Mouse (Mus musculus): ENCODE results near the gene Gm26741. TPM values are rescaled to one million over a fixed set of nuclear protein-coding genes. Genes with fewer than 3 reads are reported as not detected.

The Gm26741 gene
- polyA plus RNA-seq, 1 experiment: not detected

- no peak for TF ChIP-seq SRF (IDR thresholded peaks at IDR 0.05; ENCODE audit: control insufficient read depth, insufficient read length, low read depth)
- TF ChIP-seq POLR2AphosphoS2 (IDR thresholded peaks at IDR 0.05; ENCODE audit: insufficient read length, low read depth): no peak
- no peak for TF ChIP-seq MYOD1 (IDR thresholded peaks at IDR 0.05; ENCODE audit: control insufficient read depth in 1 of 3, insufficient read length in 2 of 3, low read depth in 2 of 3)
- TF ChIP-seq CEBPB (IDR thresholded peaks at IDR 0.05; ENCODE audit: insufficient read depth, poor library complexity, severe bottlenecking): no peak
- no peak for TF ChIP-seq E2F4 (IDR thresholded peaks at IDR 0.05; ENCODE audit: insufficient read depth)
- TF ChIP-seq TCF12 (IDR thresholded peaks at IDR 0.05; ENCODE audit: insufficient read depth, poor library complexity, severe bottlenecking): no peak
- no peak for TF ChIP-seq MYOG (IDR thresholded peaks at IDR 0.05; ENCODE audit: control insufficient read depth in 1 of 3, insufficient read depth in 1 of 3, insufficient read length in 2 of 3, low read depth in 2 of 3)
- TF ChIP-seq REST (IDR thresholded peaks at IDR 0.05; ENCODE audit: insufficient read depth, insufficient read length): no peak
- TF ChIP-seq USF1 (IDR thresholded peaks at IDR 0.05; ENCODE audit: low read depth): no peak
- no peak for TF ChIP-seq POLR2A (IDR thresholded peaks at IDR 0.05; ENCODE audit: insufficient read length, low read depth)
- TF ChIP-seq MAX (IDR thresholded peaks at IDR 0.05; ENCODE audit: low read depth): no peak
- no peak for TF ChIP-seq TCF3 (IDR thresholded peaks at IDR 0.05; ENCODE audit: insufficient read length, low read depth)
- H3ac ChIP-seq (ENCODE audit: control insufficient read depth, insufficient read length): no peak overlapping the region
- no peaks in the 10 kb centered on the region for H3K36me3 ChIP-seq (ENCODE audit: control insufficient read depth, insufficient read depth)
- peaks cover 64% of the 10 kb centered on the region for H3K79me2 ChIP-seq (ENCODE audit: control insufficient read depth, insufficient read depth)
- H3K27me3 ChIP-seq (ENCODE audit: control insufficient read depth, insufficient read depth, insufficient read length): no peaks in the 10 kb centered on the region
- H3K4me3 ChIP-seq: no peak overlapping the region
- no peak overlapping the region for H3K4me2 ChIP-seq (ENCODE audit: low read depth)
Observed at GRCm38 (mm10) chr10:52373834-52374233, 15.3 kb downstream of the Gm26741 start.

- no peak overlapping the region for H3K4me3 ChIP-seq
- H3K79me2 ChIP-seq (ENCODE audit: control insufficient read depth, insufficient read depth): peaks cover 69% of the 10 kb centered on the region
- TF ChIP-seq REST (IDR thresholded peaks at IDR 0.05; ENCODE audit: insufficient read depth, insufficient read length): no peak
- TF ChIP-seq TCF3 (IDR thresholded peaks at IDR 0.05; ENCODE audit: insufficient read length, low read depth): no peak
- TF ChIP-seq MAX (IDR thresholded peaks at IDR 0.05; ENCODE audit: low read depth): no peak
- TF ChIP-seq SRF (IDR thresholded peaks at IDR 0.05; ENCODE audit: control insufficient read depth, insufficient read length, low read depth): no peak
- TF ChIP-seq POLR2AphosphoS2 (IDR thresholded peaks at IDR 0.05; ENCODE audit: insufficient read length, low read depth): no peak
- no peak for TF ChIP-seq CEBPB (IDR thresholded peaks at IDR 0.05; ENCODE audit: insufficient read depth, poor library complexity, severe bottlenecking)
- TF ChIP-seq TCF12 (IDR thresholded peaks at IDR 0.05; ENCODE audit: insufficient read depth, poor library complexity, severe bottlenecking): no peak
- no peaks in the 10 kb centered on the region for H3K27me3 ChIP-seq (ENCODE audit: control insufficient read depth, insufficient read depth, insufficient read length)
- no peaks in the 10 kb centered on the region for H3K36me3 ChIP-seq (ENCODE audit: control insufficient read depth, insufficient read depth)
- no peak overlapping the region for H3ac ChIP-seq (ENCODE audit: control insufficient read depth, insufficient read length)
- H3K4me2 ChIP-seq (ENCODE audit: low read depth): no peak overlapping the region
Observed at GRCm38 (mm10) chr10:52374651-52375050, 16.1 kb downstream of the Gm26741 start.

- TF ChIP-seq REST (IDR thresholded peaks at IDR 0.05; ENCODE audit: insufficient read depth, insufficient read length) (no peak), USF1 (IDR thresholded peaks at IDR 0.05; ENCODE audit: low read depth) (no peak), TCF12 (IDR thresholded peaks at IDR 0.05; ENCODE audit: insufficient read depth, poor library complexity, severe bottlenecking) (no peak), MYOG (IDR thresholded peaks at IDR 0.05; ENCODE audit: control insufficient read depth in 1 of 3, insufficient read depth in 1 of 3, insufficient read length in 2 of 3, low read depth in 2 of 3) (no peak), TCF3 (IDR thresholded peaks at IDR 0.05; ENCODE audit: insufficient read length, low read depth) (no peak), POLR2A (IDR thresholded peaks at IDR 0.05; ENCODE audit: insufficient read length, low read depth) (no peak), MYOD1 (IDR thresholded peaks at IDR 0.05; ENCODE audit: control insufficient read depth in 1 of 3, insufficient read length in 2 of 3, low read depth in 2 of 3) (no peak), SRF (IDR thresholded peaks at IDR 0.05; ENCODE audit: control insufficient read depth, insufficient read length, low read depth) (no peak), POLR2AphosphoS2 (IDR thresholded peaks at IDR 0.05; ENCODE audit: insufficient read length, low read depth) (no peak)
- Histone ChIP-seq H3K4me3 (no peak overlapping the region), H3ac (ENCODE audit: control insufficient read depth, insufficient read length) (no peak overlapping the region), H3K36me3 (ENCODE audit: control insufficient read depth, insufficient read depth) (no peaks in the 10 kb centered on the region), H3K4me2 (ENCODE audit: low read depth) (no peak overlapping the region), H3K27me3 (ENCODE audit: control insufficient read depth, insufficient read depth, insufficient read length) (no peaks in the 10 kb centered on the region), H3K79me2 (ENCODE audit: control insufficient read depth, insufficient read depth) (peaks cover 81% of the 10 kb centered on the region)
Observed at GRCm38 (mm10) chr10:52376422-52376821, 17.9 kb downstream of the Gm26741 start.

GRCm38 (mm10) chr10:52377813-52378212 is 19.2 kb downstream of the Gm26741 start:
- no peak overlapping the region for H3K4me2 ChIP-seq (ENCODE audit: low read depth)
- H3K79me2 ChIP-seq (ENCODE audit: control insufficient read depth, insufficient read depth): peaks cover 73% of the 10 kb centered on the region
- H3K36me3 ChIP-seq (ENCODE audit: control insufficient read depth, insufficient read depth): no peaks in the 10 kb centered on the region
- no peak overlapping the region for H3ac ChIP-seq (ENCODE audit: control insufficient read depth, insufficient read length)
- H3K27me3 ChIP-seq (ENCODE audit: control insufficient read depth, insufficient read depth, insufficient read length): no peaks in the 10 kb centered on the region
- H3K4me3 ChIP-seq: no peak overlapping the region
- TF ChIP-seq POLR2AphosphoS2 (IDR thresholded peaks at IDR 0.05; ENCODE audit: insufficient read length, low read depth): no peak
- no peak for TF ChIP-seq MYOD1 (IDR thresholded peaks at IDR 0.05; ENCODE audit: control insufficient read depth in 1 of 3, insufficient read length in 2 of 3, low read depth in 2 of 3)
- no peak for TF ChIP-seq MAX (IDR thresholded peaks at IDR 0.05; ENCODE audit: low read depth)
- TF ChIP-seq MYOG (IDR thresholded peaks at IDR 0.05; ENCODE audit: control insufficient read depth in 1 of 3, insufficient read depth in 1 of 3, insufficient read length in 2 of 3, low read depth in 2 of 3): no peak
- TF ChIP-seq REST (IDR thresholded peaks at IDR 0.05; ENCODE audit: insufficient read depth, insufficient read length): no peak
- TF ChIP-seq POLR2A (IDR thresholded peaks at IDR 0.05; ENCODE audit: insufficient read length, low read depth): no peak
- no peak for TF ChIP-seq CEBPB (IDR thresholded peaks at IDR 0.05; ENCODE audit: insufficient read depth, poor library complexity, severe bottlenecking)
- TF ChIP-seq E2F4 (IDR thresholded peaks at IDR 0.05; ENCODE audit: insufficient read depth): no peak
- no peak for TF ChIP-seq TCF12 (IDR thresholded peaks at IDR 0.05; ENCODE audit: insufficient read depth, poor library complexity, severe bottlenecking)
- no peak for TF ChIP-seq SRF (IDR thresholded peaks at IDR 0.05; ENCODE audit: control insufficient read depth, insufficient read length, low read depth)
- no peak for TF ChIP-seq USF1 (IDR thresholded peaks at IDR 0.05; ENCODE audit: low read depth)
- no peak for TF ChIP-seq TCF3 (IDR thresholded peaks at IDR 0.05; ENCODE audit: insufficient read length, low read depth)
